Mouse (Mus musculus) kidney, embryonic 16.5 days (tissue): ENCODE measurements around the gene Foxd3. TPM values are rescaled to one million over a fixed set of nuclear protein-coding genes. Genes with fewer than 3 reads are reported as not detected.

ENCODE experiments used
- ATAC-seq: fragments of 200-750 bp; cut with Nextera tagmentation; 2 replicates; pipeline ENCODE4 v1.8.0; 2017; ENCODE audit warnings: moderate TSS enrichment; ENCODE audit not compliant: low FRiP score, low TSS enrichment
- H3K27ac ChIP-seq: fragments of 300-500 bp; sonication (generic); 2 replicates; pipeline ENCODE4 v1.5.1; 2014; ENCODE audit warnings: low read length
- H3K27me3 ChIP-seq: fragments of 300-500 bp; sonication (generic); 2 replicates; pipeline ENCODE4 v1.6.1; 2014; ENCODE audit warnings: low read length, control low read depth, mixed read lengths; ENCODE audit not compliant: insufficient read depth
- H3K36me3 ChIP-seq: fragments of 300-500 bp; sonication (generic); 2 replicates; pipeline ENCODE4 v1.6.1; 2014; ENCODE audit warnings: low read length, control low read depth, mixed read lengths; ENCODE audit not compliant: insufficient read depth
- H3K4me1 ChIP-seq: fragments of 300-500 bp; sonication (generic); 2 replicates; pipeline ENCODE4 v1.6.1; 2014; ENCODE audit warnings: low read length, control low read depth, mixed read lengths; ENCODE audit not compliant: insufficient read depth
- H3K4me2 ChIP-seq: fragments of 300-500 bp; sonication (generic); replicated peaks from 2 replicates; pipeline ENCODE4 v1.6.1; 2014; ENCODE audit warnings: low read depth, low read length
- H3K4me3 ChIP-seq: fragments of 300-500 bp; sonication (generic); 2 replicates; pipeline ENCODE4 v1.5.1; 2014; ENCODE audit warnings: mild to moderate bottlenecking, low read length
- H3K9ac ChIP-seq: fragments of 300-500 bp; sonication (generic); replicated peaks from 2 replicates; pipeline ENCODE4 v1.6.1; 2014; ENCODE audit warnings: low read length
- H3K9me3 ChIP-seq: fragments of 300-500 bp; sonication (generic); 2 replicates; pipeline ENCODE4 v1.6.1; 2016; ENCODE audit warnings: low read length, control low read depth
- WGBS: fragments of 180-500 bp; shearing (Covaris S2); extraction: QIAGEN DNeasy Blood & Tissue Kit; methylation state at CpG from one replicate; pipeline ENCODE4 v1.1.7; 2014; 5-methylcytosine and 5-hydroxymethylcytosine counted together
- microRNA-seq: library from miRNA; unstranded; fragments of <30 nt; microRNA quantifications from one replicate; pipeline ENCODE4, GENCODE M21; 2016
- polyA plus RNA-seq: library from polyadenylated mRNA; unstranded; fragments of >200 nt; fragmentation: Nextera tagmentation; extraction: Ambion mirVana; gene quantifications from 2 replicates; pipeline ENCODE4 v1.2.1, GENCODE M21; 2015

Foxd3 gene
- polyA plus RNA-seq, 1 experiment from 2014 or later, result 0.09 TPM

DNA sequence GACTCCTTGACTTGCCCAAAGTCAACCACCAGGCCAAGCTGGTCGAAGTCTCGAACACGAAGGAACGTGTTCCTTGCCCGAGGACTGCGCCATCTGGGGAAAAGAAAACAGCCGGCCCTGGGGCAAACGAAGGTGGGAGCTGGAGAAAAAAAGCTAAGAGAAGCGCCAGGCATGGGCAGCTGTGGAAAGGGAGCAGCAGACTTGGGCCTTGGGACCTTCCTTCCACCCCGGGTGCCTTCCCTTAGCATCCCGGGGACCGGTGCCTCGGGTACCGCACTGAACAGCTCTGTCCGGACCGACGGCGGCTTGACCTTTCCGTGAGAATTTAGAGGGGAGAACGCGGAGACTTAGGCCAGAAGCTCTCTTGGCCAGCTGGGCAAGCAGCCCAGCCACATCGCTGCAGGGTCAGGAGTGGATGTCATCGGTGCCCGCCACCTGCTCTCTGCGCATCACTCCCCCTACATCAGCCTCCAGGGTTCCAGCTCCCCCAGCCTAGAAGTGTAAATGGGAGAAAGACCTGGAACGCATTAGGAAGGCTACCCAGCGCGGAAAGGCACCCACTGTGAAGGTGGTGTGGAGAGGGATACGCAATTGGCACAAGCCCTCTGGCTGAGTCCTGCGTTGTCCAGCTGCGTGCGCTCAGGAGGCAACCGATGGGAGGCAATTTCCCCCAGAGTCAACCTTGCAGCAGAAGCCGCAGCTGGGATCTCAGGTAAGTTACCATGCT is 6.9 kb downstream of the Foxd3 start:
- no peak overlapping the region for H3K4me2 ChIP-seq
- H3K36me3 ChIP-seq, result no peaks in the 10 kb centered on the region
- H3K4me1 ChIP-seq, result peaks cover 9% of the 10 kb centered on the region; the same call in 1 of the 2 replicates
- peaks cover 77% of the 10 kb centered on the region for H3K27me3 ChIP-seq
- H3K9ac ChIP-seq, result no peak overlapping the region
- H3K9me3 ChIP-seq, result no peaks in the 10 kb centered on the region
- ATAC-seq, result 0 out of 2 replicates have a peak, but pooled peaks have one; percentile 27
- no peak overlapping the region for H3K27ac ChIP-seq
- WGBS, result 2% methylated on average over 34 of the region's 34 CpGs
- H3K4me3 ChIP-seq, result no peak overlapping the region

- Histone ChIP-seq H3K4me2 (no peak overlapping the region), H3K4me3 (no peak overlapping the region), H3K27ac (no peak overlapping the region), H3K9me3 (no peaks in the 10 kb centered on the region), H3K36me3 (no peaks in the 10 kb centered on the region), H3K9ac (no peak overlapping the region), H3K4me1 (peaks cover 9% of the 10 kb centered on the region; the same call in 1 of the 2 replicates), H3K27me3 (peaks cover 74% of the 10 kb centered on the region)
- WGBS, result 14% methylated on average over 8 of the region's 8 CpGs
- ATAC-seq, result no peak
Measured at GRCm38 (mm10) chr4:99663710-99664109, 7.6 kb downstream of the Foxd3 start.

- Histone ChIP-seq H3K36me3 (no peaks in the 10 kb centered on the region), H3K9ac (no peak overlapping the region), H3K4me3 (no peak overlapping the region), H3K27me3 (peaks cover 11% of the 10 kb centered on the region), H3K27ac (no peak overlapping the region), H3K4me1 (no peaks in the 10 kb centered on the region), H3K9me3 (0 out of 2 replicates have a peak, but pooled peaks cover 3% of the 10 kb centered on the region), H3K4me2 (no peak overlapping the region)
- ATAC-seq, result no peak
- WGBS, result 88% methylated on average over 7 of the region's 7 CpGs
Measured at GRCm38 (mm10) chr4:99670203-99670851, 14.2 kb downstream of the Foxd3 start.

- no peaks in the 10 kb centered on the region for H3K36me3 ChIP-seq
Measured at GRCm38 (mm10) chr4:99675191-99675590, 19.1 kb downstream of the Foxd3 start.

DNA sequence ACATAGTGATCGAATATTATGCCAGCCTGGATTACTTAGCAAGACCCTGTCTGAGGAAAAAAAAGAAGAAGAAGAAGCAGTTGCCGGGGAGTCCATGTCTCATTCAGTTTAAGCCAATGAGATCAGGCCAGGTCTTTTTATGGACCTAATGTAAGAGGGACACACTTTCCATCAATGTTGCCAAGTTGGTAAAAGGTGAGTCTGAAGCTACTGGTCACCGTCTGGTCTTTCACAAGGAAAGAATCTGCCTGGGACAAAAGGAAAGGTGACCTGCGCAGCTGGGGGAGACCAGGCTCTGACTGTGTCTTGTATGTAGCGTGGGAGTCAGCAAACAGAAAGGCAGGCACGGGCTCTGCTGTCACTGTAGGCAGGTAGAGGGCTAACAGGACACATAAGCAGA is 27.8 kb downstream of the Foxd3 start:
- H3K36me3 ChIP-seq, result no peaks in the 10 kb centered on the region
- no peak overlapping the region for H3K4me3 ChIP-seq
- no peak overlapping the region for H3K9ac ChIP-seq
- no peak for ATAC-seq
- no peaks in the 10 kb centered on the region for H3K4me1 ChIP-seq
- H3K9me3 ChIP-seq, result no peaks in the 10 kb centered on the region
- H3K27ac ChIP-seq, result no peak overlapping the region
- WGBS, result 85% methylated on average over 6 of the region's 6 CpGs
- H3K4me2 ChIP-seq, result no peak overlapping the region
- no peaks in the 10 kb centered on the region for H3K27me3 ChIP-seq

More at GRCm38 (mm10) chr4:99675191-99675590, 19.1 kb downstream of the Foxd3 start:
- no peaks in the 10 kb centered on the region for H3K27me3 ChIP-seq
- H3K27ac ChIP-seq, result no peak overlapping the region
- no peak overlapping the region for H3K9ac ChIP-seq
- no peak overlapping the region for H3K4me3 ChIP-seq
- 0 out of 2 replicates have a peak, but pooled peaks cover 3% of the 10 kb centered on the region for H3K9me3 ChIP-seq
- no peak for ATAC-seq
- no peak overlapping the region for H3K4me2 ChIP-seq
- H3K4me1 ChIP-seq, result no peaks in the 10 kb centered on the region

DNA sequence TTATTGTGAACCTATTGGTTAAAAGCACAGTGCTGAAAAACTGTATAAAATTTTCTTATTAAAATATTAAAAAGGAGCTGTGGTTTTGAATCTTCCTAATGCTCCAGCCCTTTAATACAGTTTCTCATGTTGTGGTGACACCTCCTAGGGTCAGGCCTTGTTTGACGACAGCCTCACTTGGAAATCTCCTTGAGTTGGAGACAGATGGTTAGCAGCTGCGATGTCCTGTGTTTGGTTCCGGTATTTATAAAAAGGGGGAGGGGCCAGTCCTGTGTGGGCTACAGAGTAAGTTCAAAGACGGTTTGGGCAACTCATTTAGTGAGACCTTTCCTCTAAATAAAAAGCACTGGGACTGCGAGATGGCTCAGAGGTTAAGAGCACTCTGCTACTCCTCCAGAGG is 30.2 kb downstream of the Foxd3 start:
- 53% methylated on average over 5 of the region's 5 CpGs for WGBS
- no peaks in the 10 kb centered on the region for H3K9me3 ChIP-seq
- no peak for ATAC-seq

More for the DNA sequence above, 30.2 kb downstream of the Foxd3 start:
- Histone ChIP-seq H3K4me1 (no peaks in the 10 kb centered on the region), H3K9ac (no peak overlapping the region), H3K36me3 (no peaks in the 10 kb centered on the region), H3K27me3 (no peaks in the 10 kb centered on the region), H3K27ac (no peak overlapping the region), H3K4me2 (no peak overlapping the region), H3K4me3 (no peak overlapping the region)

Small RNAs within 50 kb of the gene (microRNA-seq; reads per million reads assigned to microRNA genes)
- not detected for gene Gm23366

Other genes starting within 250 kb of the Foxd3 start
- 25.6 TPM in 2 replicates for gene Alg6, start 59.4 kb downstream of the Foxd3 start, polyA plus RNA-seq
- 20.5 and 21.4 TPM in 2 replicates for gene Efcab7, start 172.9 kb downstream of the Foxd3 start, polyA plus RNA-seq